Mouse (Mus musculus): Measurements from ENCODE around the gene Cish.

Cish gene

DNA sequence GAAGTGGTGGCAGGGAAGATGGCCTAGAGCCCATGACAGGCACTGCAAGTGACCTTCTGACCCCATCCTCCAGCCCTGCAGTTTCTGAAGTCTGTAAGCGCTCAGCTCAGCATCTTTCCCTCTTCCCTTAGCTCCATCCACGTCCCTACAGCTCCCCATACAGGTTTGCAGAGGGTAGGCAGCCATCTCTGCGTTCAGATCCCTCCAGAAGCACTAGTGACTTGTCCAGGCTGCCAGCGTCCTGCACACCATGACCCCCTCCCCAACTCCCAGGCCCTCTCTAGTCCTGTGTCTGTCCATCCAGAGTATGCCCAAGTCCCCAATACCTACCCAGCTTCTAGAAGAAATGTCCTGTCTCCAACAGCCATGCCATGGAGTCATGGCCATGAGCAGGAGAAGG, 17.7 kb upstream of the Cish start:
- no peak for DNase-seq

DNA sequence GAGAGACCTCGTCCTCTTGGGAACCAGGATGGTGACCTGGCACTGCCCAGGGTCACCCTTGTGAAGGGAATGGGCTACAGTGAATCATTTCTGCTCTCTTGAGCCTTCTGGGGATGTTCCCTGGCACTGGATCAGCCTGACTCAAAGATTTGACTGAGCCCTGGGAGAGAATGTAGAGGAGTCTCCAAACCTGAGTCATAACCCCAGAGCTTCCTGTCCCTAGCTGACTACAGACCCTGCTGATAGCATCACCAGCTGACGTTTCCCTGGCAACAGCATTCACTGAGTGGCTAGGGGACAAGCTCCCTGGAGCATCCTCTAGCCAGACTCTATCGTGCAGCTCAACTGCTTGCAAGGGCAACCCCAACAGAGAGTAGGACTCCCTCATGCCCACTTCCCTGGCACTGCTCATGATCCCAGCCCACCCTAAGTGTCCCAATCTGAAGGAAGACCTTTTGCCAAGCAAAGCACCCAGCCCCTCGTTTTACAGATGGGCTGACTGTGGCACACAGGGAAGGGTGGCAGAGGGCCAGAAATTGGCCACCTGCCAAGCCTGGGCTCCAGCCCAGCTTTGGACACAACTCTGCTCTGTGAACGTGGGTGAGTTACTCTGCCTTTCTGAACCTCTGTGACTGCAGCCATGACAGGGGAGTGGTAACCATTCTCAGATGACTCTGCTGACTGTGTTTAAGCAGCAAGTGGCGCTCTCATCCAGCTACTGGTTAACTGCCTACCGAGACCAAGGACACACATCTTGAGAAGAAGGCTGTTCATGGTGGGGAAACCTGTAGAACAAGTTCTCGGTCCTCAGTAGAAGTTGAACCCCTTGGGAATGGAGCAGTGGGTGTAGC, 17.1 kb upstream of the Cish start:
- peak; percentile 77 for DNase-seq

DNA sequence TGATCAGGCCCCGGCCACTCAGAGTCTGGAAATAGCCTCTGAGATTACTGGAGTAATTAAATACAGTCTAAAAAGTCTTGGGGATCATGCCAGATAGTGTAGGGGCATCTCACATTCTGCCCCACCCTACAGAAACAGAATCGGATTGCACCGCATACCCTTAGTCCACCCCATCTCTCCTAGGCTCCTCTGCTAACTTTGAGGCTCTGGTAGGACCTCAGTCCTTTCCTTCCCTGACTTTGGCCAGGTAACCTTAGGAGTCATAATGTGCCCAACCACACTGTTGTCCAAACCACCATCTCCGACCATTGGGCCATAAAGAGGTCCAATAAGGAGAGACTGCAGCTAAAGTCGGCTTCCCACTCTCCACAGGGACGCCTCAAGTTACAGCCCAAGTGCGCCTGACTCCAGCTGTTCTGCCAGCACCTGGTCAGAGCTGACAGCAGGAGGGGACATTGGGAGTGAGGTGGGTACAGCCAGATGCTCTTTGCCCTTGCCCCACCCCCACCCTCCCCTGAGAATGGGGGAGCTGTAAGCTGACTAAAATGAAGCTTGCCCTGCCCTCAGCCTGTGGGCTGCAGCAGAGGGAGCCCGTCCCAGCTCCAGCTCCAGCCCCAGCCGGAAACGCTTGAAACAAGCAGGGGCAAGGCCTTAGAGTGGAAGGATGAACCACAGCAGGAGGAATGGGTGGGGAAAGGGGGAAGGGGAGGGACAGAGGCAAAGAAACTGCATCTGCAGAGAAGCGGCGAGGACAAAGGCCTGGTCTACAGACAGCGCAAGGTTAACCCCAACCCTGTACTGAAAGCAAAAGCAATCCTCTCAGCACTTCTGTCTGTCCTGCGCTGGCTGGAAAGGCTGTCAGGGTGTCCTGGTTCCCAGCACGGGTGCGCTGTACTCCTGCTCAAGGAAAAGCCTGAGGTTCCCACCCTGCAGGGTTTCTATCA, 16.2 kb upstream of the Cish start:
- no peak for DNase-seq

- DNase-seq = no peak
These were observed 15.4 kb upstream of the Cish start for GRCm38 (mm10) chr9:107280322-107281027.

- DNase-seq = no peak
These were observed 14.4 kb upstream of the Cish start for GRCm38 (mm10) chr9:107281241-107281987.

DNA sequence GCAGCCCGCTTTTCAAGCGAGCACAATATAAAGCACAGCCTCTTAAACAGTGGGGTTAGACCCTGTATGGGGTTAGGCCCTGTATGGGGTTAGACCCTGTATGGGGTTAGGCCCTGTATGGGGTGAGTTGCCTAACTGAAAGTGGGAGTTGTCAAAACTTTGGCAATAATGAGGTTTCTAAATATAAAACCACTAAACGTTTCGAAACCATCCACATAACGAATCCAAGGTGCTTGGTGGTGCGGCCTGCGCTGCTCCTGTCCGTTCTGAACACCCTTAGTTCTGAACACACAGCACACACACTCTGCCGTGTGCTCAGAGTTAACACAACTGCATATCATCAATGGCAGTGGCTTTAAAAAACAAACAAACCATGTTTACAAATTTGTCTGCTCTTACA, 12.9 kb upstream of the Cish start:
- no peak for DNase-seq

GRCm38 (mm10) chr9:107285009-107285408, 10.8 kb upstream of the Cish start:
- no peak for DNase-seq

- no peak for DNase-seq
These were observed 8.5 kb upstream of the Cish start for GRCm38 (mm10) chr9:107287294-107287693.

GRCm38 (mm10) chr9:107288105-107288650, 7.6 kb upstream of the Cish start:
- no peak for DNase-seq

DNA sequence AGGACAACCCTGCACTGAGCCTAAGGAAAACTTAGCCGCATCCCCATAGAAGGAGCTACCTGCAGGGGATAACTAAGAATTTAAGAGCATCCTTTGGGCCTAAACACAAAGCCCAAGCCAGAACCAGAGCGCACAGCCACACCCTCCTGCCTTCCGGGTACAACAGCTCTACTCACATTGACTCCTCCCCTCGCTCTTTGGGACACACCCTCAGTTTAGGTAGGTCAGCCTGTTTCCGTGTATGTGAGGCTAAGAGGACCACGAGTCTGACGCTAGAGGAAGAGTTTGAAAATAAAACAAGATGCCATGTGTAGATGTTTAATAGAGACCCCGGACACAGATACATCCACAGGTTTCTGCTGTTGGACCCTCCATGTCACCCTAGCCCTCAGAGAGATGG, 7.1 kb upstream of the Cish start:
- DNase-seq = no peak

GRCm38 (mm10) chr9:107289211-107290076, 6.4 kb upstream of the Cish start, which contains the start of gene Mapkapk3:
Gene Mapkapk3 (minus strand): TSS chr9:107289877.
- peak; percentile 48 for DNase-seq

DNA sequence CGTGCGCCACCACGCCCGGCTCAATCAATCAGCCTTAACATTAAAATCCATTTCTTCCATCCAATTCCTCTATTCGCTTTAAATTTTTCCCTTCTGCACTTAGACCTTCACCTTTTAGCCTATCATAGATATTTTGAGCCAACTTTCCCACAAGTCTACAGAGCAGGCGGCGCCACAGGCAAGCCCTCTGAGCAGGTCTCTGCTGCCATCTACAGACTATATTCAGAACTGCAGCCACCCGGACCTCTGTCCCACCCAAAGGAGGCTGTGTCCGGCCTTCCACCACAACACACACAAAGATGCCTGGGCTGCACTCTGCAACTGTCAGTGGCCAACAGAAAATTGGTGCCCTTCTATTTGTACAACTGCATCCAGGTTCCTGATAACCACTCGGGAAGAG, 4.9 kb upstream of the Cish start:
- peak; percentile 87 for DNase-seq

- DNase-seq = peak; percentile 71
These were observed 1.6 kb upstream of the Cish start for GRCm38 (mm10) chr9:107294249-107294648.

DNA sequence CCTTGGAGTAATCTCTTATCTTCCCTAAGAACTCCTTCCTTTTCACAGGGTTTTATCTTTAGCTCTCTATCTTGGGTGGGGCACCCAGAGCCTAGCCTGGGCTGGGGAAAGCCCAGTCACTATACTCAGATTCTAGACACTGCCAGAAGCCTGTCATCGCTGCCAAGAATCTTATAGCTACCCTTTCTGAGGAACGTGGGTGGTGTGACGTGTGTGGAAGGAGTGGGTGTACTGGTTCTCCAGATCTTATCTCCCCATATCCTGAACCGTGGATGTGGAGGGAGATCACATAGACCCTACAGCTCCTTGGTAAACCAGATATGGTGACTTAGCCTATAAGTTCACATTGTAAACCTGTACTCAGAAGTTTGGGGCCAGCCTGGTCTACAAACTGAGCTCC, 210 bp upstream of the Cish start:
- no peak for DNase-seq

- no peak for DNase-seq
These were observed 215 bp downstream of the Cish start for GRCm38 (mm10) chr9:107296041-107296440.

GRCm38 (mm10) chr9:107296501-107296965, 707 bp downstream of the Cish start:
- DNase-seq = peak; percentile 91

DNA sequence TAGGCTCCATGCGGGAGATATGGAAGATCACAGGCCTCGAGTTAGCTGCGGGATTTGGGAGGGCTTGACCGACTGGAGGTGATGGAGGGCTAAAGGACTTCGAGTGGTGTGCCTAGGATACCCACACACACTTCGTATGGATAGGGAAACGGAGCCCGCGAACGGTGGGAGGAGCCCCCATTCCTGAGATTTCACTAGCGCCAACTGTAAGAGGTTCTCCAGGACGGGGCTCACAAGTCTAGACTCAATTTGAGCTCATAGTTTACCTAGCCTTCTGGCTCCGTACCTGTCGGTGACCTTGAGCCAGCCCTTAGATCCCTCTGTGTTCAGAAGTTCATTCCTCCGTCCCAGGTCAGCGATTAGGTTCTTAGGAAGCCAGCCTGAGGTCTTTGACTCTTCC, 1.2 kb downstream of the Cish start:
- DNase-seq = no peak

DNA sequence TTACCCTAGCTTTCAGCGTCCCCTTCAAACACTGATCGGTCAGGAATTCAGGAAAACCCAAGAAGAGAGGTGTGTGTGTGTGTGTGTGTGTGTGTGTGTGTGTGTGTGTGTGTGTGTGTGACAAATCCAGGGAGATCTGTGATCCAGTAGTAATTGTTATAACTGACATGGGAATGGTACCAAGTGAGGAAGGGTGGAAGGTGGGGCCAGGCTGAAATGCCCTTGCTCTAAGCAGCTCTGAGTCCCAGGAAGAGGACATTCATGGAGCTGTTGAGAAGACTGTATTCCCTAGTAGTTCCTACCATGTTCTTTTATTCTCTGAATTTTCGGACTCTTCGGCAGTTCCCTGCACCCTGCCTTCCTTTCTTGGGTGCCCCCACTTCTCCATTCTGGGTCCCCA, 1.8 kb downstream of the Cish start:
- no peak for DNase-seq

DNA sequence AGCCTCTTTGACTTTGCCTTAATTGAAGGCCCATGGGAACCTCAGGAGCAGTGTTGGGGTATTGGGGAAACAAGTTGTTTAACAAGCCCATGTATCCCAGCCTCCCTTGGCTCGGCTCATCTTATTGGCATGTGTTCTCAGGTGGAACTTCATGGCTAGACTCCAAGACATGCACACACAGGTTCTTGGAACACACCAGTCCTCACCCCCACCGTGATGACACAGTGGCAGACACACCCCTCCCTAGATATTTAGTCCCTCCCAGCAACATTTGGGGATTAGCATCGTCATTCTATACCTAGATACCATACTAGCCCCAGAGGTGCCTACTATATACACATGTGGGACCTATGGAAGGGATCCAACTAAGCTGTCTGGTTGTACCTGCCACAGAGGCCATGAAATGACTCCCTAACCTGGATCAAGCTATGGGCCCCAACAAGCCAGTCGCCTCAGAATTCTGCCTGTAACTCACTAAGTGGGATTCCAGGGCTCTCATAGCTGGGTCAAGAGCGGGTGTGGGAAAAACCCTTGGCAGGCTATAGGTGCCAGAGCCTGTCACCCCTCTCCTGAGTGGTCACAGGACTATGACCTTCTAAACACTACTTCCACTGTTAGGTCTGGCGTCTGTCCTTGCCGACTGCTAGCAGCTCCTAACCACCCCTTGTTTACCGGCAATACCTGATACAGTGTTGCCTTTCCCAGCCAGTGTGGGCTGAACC, 2.4 kb downstream of the Cish start:
- DNase-seq = no peak

DNA sequence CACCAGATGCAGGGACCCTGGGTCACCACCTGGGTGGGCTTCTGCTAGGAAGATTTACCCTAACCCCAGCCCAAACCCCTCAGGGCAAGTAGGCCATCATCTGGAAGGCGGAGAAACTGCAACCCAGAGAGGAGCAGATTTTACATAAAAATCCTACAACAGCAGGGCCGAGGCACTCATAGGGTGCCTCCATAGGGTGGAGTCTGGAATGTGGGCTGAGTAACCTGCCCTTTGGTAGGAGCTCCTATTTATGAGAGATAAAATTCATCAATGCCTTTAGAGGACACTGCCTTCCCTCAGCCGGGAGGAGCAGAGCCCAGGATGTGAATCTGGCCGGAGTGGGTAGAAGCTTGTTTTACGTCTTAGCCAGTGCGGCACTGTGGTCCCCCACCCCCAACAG, 3.0 kb downstream of the Cish start:
- no peak for DNase-seq
